Mouse (Mus musculus) liver, embryonic 16.5 days (tissue): Measurements from ENCODE around the gene Prkaa2. TPM values are rescaled to one million over a fixed set of nuclear protein-coding genes. Genes with fewer than 3 reads are reported as not detected.

Source experiments
- ATAC-seq: fragments of 200-750 bp; cut with Nextera tagmentation; 2 replicates; pipeline ENCODE4 v1.8.0; 2017; ENCODE audit warnings: low read depth, mild to moderate bottlenecking, moderate number of reproducible peaks, moderate library complexity
- H3K27ac ChIP-seq: fragments of 300-500 bp; sonication (generic); 2 replicates; pipeline ENCODE4 v1.5.1; 2014; ENCODE audit warnings: mild to moderate bottlenecking, low read length
- H3K27me3 ChIP-seq: fragments of 300-500 bp; sonication (generic); 2 replicates; pipeline ENCODE4 v1.6.1; 2014; ENCODE audit warnings: low read depth, low read length, mixed read lengths; ENCODE audit not compliant: control insufficient read depth, insufficient read depth
- H3K36me3 ChIP-seq: fragments of 300-500 bp; sonication (generic); 2 replicates; pipeline ENCODE4 v1.6.1; 2014; ENCODE audit warnings: mild to moderate bottlenecking; ENCODE audit not compliant: control insufficient read depth, insufficient read depth
- H3K4me1 ChIP-seq: fragments of 300-500 bp; sonication (generic); 2 replicates; pipeline ENCODE4 v1.6.1; 2014; ENCODE audit warnings: low read depth, low read length, mixed read lengths; ENCODE audit not compliant: control insufficient read depth
- H3K4me2 ChIP-seq: fragments of 300-500 bp; sonication (generic); 2 replicates; pipeline ENCODE4 v1.6.1; 2014; ENCODE audit warnings: low read depth, low read length, mixed read lengths
- H3K4me3 ChIP-seq: fragments of 300-500 bp; sonication (generic); 2 replicates; pipeline ENCODE4 v1.5.1; 2014; ENCODE audit warnings: low read depth, mild to moderate bottlenecking, low read length
- H3K9ac ChIP-seq: fragments of 300-500 bp; sonication (generic); 2 replicates; pipeline ENCODE4 v1.6.1; 2014; ENCODE audit warnings: low read depth, low read length
- H3K9me3 ChIP-seq: fragments of 300-500 bp; sonication (generic); replicated peaks from 2 replicates; pipeline ENCODE4 v1.6.1; 2016; ENCODE audit warnings: low read length; ENCODE audit not compliant: control insufficient read depth
- WGBS: fragments of 180-500 bp; shearing (Covaris S2); extraction: QIAGEN DNeasy Blood & Tissue Kit; methylation state at CpG from one replicate; pipeline ENCODE4 v1.1.7; 2014; ENCODE audit not compliant: insufficient replicate concordance; 5-methylcytosine and 5-hydroxymethylcytosine counted together
- polyA plus RNA-seq: library from polyadenylated mRNA; unstranded; fragments of >200 nt; fragmentation: Nextera tagmentation; extraction: Ambion mirVana; gene quantifications from 2 replicates; pipeline ENCODE4 v1.2.1, GENCODE M21; 2015

The Prkaa2 gene
- polyA plus RNA-seq, 1 experiment from 2014 or later, result 0.47 TPM

DNA sequence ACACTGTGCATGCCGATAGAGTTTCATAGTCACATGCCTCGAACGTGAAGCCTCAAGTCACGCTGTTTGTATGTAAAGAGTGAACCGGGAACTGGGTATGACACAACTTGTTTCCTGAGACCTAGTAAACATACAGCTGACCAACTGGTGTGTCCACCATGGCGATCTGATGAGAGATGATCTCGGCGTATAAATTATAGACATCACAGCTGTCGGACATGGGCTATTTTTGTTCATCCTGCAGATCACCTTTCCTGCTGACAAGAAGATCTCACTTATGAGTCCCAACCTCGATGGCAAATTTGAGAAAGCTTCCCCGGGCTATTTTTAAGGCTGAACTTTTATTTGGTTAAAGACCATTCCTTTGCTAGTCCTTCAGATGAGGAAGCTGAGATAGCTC, 2.1 kb upstream of the Prkaa2 start:
- no peak for ATAC-seq
- Histone ChIP-seq H3K27ac (no peak overlapping the region), H3K4me3 (no peak overlapping the region), H3K4me2 (no peak overlapping the region), H3K27me3 (peaks cover 32% of the 10 kb centered on the region), H3K36me3 (no peaks in the 10 kb centered on the region), H3K4me1 (no peaks in the 10 kb centered on the region), H3K9me3 (no peaks in the 10 kb centered on the region), H3K9ac (no peak overlapping the region)
- 71% methylated on average over 11 of the region's 11 CpGs for WGBS

- Histone ChIP-seq H3K36me3 (no peaks in the 10 kb centered on the region), H3K4me3 (no peak overlapping the region), H3K27ac (no peak overlapping the region), H3K9me3 (no peaks in the 10 kb centered on the region), H3K27me3 (peaks cover 32% of the 10 kb centered on the region), H3K9ac (no peak overlapping the region), H3K4me1 (no peaks in the 10 kb centered on the region), H3K4me2 (no peak overlapping the region)
- no peak for ATAC-seq
- WGBS, result 57% methylated on average over 4 of the region's 4 CpGs
Observed at GRCm38 (mm10) chr4:105110684-105111035, 970 bp upstream of the Prkaa2 start.

GRCm38 (mm10) chr4:105109990-105110683, 447 bp upstream of the Prkaa2 start:
- Histone ChIP-seq H3K4me3 (peak overlapping the region; percentile 59), H3K4me1 (no peaks in the 10 kb centered on the region), H3K4me2 (peak overlapping the region; percentile 56), H3K27me3 (peaks cover 32% of the 10 kb centered on the region), H3K36me3 (no peaks in the 10 kb centered on the region), H3K9ac (peak overlapping the region; percentile 28), H3K27ac (no peak overlapping the region), H3K9me3 (no peaks in the 10 kb centered on the region)
- peak; percentile 16; the same call in 1 of the 2 replicates for ATAC-seq
- 4% methylated on average over 24 of the region's 24 CpGs for WGBS

DNA sequence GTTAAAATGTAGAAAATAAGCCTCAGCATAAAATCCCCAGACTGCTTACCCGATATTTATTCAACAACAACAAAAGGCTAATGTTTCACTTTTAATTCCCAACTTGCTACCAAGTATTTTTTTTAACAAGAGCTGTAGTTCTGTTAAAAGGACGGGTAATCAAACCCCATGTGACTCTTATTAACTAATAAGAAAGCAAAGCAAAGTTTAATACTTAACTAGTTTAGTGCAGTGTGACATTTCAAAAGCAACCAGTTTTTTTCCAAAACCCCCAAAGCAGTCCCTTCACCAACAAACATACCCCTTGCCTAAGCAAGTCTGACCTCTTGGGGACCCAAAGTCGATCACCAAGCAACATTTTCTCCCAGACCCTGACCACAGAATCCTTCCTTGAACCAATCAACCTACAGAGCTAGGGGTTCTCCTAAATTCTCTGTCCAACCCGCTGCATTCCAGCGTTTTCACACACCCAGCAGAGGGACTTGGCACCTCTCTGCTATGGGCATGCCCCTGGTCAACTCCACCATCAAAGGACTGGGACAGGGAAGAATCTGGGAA, 970 bp downstream of the Prkaa2 start:
- no peaks in the 10 kb centered on the region for H3K9me3 ChIP-seq
- 24% methylated on average over 5 of the region's 5 CpGs for WGBS
- peak overlapping the region; percentile 59 for H3K4me3 ChIP-seq
- H3K4me1 ChIP-seq, result no peaks in the 10 kb centered on the region
- no peak overlapping the region for H3K27ac ChIP-seq
- no peak overlapping the region for H3K9ac ChIP-seq
- no peaks in the 10 kb centered on the region for H3K36me3 ChIP-seq
- H3K27me3 ChIP-seq, result peaks cover 32% of the 10 kb centered on the region
- H3K4me2 ChIP-seq, result peak overlapping the region; percentile 56
- ATAC-seq, result no peak

DNA sequence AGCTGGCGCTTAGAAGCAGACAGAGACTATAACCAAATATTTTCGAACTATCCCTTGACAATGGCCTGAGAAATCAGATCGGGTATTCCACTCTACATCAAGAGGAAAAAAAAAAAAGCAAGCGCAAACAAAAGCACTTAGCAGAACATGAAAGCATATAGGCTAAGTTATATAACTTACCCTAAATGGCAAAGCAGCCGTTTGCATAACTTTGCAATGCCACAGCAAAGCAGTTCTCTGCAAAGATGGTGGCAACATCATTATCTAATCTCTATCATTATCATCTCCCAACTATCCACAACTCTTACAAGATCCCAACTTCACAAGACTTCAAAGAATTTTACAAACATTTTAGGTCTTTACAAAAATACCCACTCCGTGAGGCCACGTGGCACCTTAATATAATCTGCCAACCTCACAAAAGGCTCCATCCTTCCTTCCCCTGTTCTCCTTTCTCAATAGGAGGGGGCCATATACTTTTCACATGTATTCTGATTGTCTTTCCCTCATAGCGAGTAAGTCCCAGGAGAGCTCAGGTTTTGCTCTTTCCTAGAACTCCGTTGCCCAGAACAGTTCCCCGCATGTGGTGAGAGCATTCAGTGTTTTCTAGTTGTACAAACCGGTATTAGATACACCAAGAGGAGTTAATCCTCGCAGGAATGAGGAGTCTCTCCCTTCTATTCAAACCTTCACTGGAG, 1.6 kb downstream of the Prkaa2 start:
- Histone ChIP-seq H3K4me3 (no peak overlapping the region), H3K4me1 (no peaks in the 10 kb centered on the region), H3K9ac (no peak overlapping the region), H3K9me3 (no peaks in the 10 kb centered on the region), H3K36me3 (no peaks in the 10 kb centered on the region), H3K27ac (no peak overlapping the region), H3K4me2 (no peak overlapping the region), H3K27me3 (peaks cover 32% of the 10 kb centered on the region)
- WGBS, result 52% methylated on average over 12 of the region's 12 CpGs
- no peak for ATAC-seq

GRCm38 (mm10) chr4:105104099-105104872, 5.4 kb downstream of the Prkaa2 start:
- Histone ChIP-seq H3K27ac (no peak overlapping the region), H3K9me3 (no peaks in the 10 kb centered on the region), H3K4me1 (no peaks in the 10 kb centered on the region), H3K27me3 (peaks cover 13% of the 10 kb centered on the region), H3K4me3 (no peak overlapping the region), H3K4me2 (no peak overlapping the region), H3K9ac (no peak overlapping the region), H3K36me3 (no peaks in the 10 kb centered on the region)
- 45% methylated on average over 6 of the region's 6 CpGs for WGBS
- ATAC-seq, result no peak

DNA sequence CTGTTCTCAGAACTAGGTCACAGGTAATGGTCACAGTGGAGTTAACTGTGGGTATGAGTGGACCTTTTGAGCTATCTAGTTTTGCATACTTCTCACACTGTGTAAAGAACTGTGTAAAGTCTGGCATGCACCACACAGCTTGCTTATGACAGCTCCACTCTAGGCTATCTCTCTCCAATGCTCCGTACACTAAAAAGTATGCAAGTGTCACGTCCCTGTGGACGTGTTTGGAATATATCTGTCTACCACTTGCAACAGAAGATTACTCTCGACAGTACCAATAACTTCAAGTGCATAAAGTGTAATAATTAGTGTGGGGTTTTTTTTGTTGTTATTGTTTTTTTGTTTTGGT, 8.4 kb downstream of the Prkaa2 start:
- Histone ChIP-seq H3K36me3 (no peaks in the 10 kb centered on the region), H3K9ac (no peak overlapping the region), H3K27me3 (no peaks in the 10 kb centered on the region), H3K4me1 (no peaks in the 10 kb centered on the region), H3K4me2 (no peak overlapping the region), H3K9me3 (no peaks in the 10 kb centered on the region), H3K4me3 (no peak overlapping the region), H3K27ac (no peak overlapping the region)
- 55% methylated on average over 4 of the region's 4 CpGs for WGBS
- no peak for ATAC-seq

DNA sequence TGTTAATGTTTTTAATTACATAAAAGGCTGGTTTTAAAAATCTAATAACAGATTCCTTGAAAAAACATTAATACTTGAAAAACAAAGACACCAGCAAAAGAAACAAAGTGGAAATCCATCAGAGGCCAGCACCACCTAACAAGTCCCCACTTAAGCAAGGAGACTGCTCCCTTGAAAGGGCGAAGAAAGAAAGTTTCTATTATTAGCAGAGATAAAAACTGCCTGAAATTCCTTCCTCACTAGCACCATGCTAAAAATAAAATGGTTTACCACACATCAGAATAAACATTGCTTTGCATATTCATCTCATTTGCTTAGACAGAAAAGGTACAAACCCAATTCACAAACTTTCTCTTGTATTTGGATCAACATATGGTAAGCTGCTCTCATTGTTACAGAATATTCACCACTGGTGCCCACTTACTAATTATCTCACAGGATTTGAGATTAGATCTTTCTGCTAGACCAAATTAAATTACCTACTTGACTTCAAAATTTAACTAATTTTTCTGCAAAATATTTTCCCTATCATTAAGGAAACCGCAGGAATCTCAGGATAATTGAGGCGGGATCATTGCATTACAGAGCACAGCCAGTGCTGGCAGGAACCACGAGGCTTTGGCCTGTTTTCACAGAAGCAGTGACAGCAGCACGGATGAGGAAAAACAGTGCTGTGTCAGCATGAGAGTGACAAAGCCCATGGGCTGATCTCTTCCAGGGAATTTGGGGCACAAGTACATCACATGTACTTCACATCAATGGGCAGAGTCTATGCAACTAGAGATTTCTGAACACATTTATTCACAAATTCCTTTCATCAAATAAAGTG, 9.0 kb downstream of the Prkaa2 start:
- no peaks in the 10 kb centered on the region for H3K36me3 ChIP-seq
- 42% methylated on average over 5 of the region's 5 CpGs for WGBS
- H3K4me1 ChIP-seq, result no peaks in the 10 kb centered on the region
- no peak overlapping the region for H3K4me3 ChIP-seq
- no peaks in the 10 kb centered on the region for H3K9me3 ChIP-seq
- no peaks in the 10 kb centered on the region for H3K27me3 ChIP-seq
- H3K4me2 ChIP-seq, result no peak overlapping the region
- H3K9ac ChIP-seq, result no peak overlapping the region
- ATAC-seq, result no peak
- no peak overlapping the region for H3K27ac ChIP-seq
